Mouse (Mus musculus): Measurements from ENCODE around the gene Col26a1. TPM values are rescaled to one million over a fixed set of nuclear protein-coding genes. Genes with fewer than 3 reads are reported as not detected.

Col26a1 gene
- polyA plus RNA-seq, 1 experiment from 2014 or later, result 13.3 TPM

GRCm38 (mm10) chr5:136805019-136805418 is 78.0 kb downstream of the Col26a1 start:
- no peak overlapping the region for H3K27ac ChIP-seq (ENCODE audit: low read depth, low read length)

GRCm38 (mm10) chr5:136804246-136804645 is 78.8 kb downstream of the Col26a1 start:
- Histone ChIP-seq H3K4me2 (no peak overlapping the region), H3K9ac (ENCODE audit: low read depth, low read length) (no peak overlapping the region), H3K27ac (ENCODE audit: low read depth, low read length) (no peak overlapping the region), H3K4me1 (ENCODE audit: control insufficient read depth, insufficient read depth, low read length) (peaks cover 9% of the 10 kb centered on the region), H3K36me3 (ENCODE audit: control insufficient read depth, insufficient read depth, low read length) (no peaks in the 10 kb centered on the region), H3K27me3 (ENCODE audit: control insufficient read depth, insufficient read depth, low read length) (no peaks in the 10 kb centered on the region), H3K9me3 (replicated peaks; ENCODE audit: control insufficient read depth, low read length) (no peaks in the 10 kb centered on the region), H3K4me3 (ENCODE audit: low read depth, low read length) (no peak overlapping the region)
- WGBS (ENCODE audit: insufficient replicate concordance), result 47% methylated on average over 1 of the region's 1 CpGs
- no peak for ATAC-seq (replicated peaks; ENCODE audit: insufficient number of reproducible peaks, low FRiP score, low TSS enrichment)

More at GRCm38 (mm10) chr5:136805019-136805418, 78.0 kb downstream of the Col26a1 start:
- Histone ChIP-seq H3K27me3 (ENCODE audit: control insufficient read depth, insufficient read depth, low read length) (no peaks in the 10 kb centered on the region), H3K4me3 (ENCODE audit: low read depth, low read length) (no peak overlapping the region), H3K4me1 (ENCODE audit: control insufficient read depth, insufficient read depth, low read length) (peaks cover 9% of the 10 kb centered on the region), H3K9ac (ENCODE audit: low read depth, low read length) (no peak overlapping the region), H3K4me2 (no peak overlapping the region), H3K36me3 (ENCODE audit: control insufficient read depth, insufficient read depth, low read length) (no peaks in the 10 kb centered on the region), H3K9me3 (replicated peaks; ENCODE audit: control insufficient read depth, low read length) (no peaks in the 10 kb centered on the region)
- 73% methylated on average over 6 of the region's 6 CpGs for whole genome bisulfite sequencing (ENCODE audit: insufficient replicate concordance)
- no peak for ATAC-seq (replicated peaks; ENCODE audit: insufficient number of reproducible peaks, low FRiP score, low TSS enrichment)

GRCm38 (mm10) chr5:136802732-136803131 is 80.3 kb downstream of the Col26a1 start:
- 7% methylated on average over 17 of the region's 17 CpGs for WGBS (ENCODE audit: insufficient replicate concordance)
- no peak overlapping the region for H3K27ac ChIP-seq (ENCODE audit: low read depth, low read length)
- H3K27me3 ChIP-seq (ENCODE audit: control insufficient read depth, insufficient read depth, low read length), result no peaks in the 10 kb centered on the region
- H3K4me2 ChIP-seq, result peak overlapping the region; percentile 43
- peaks cover 9% of the 10 kb centered on the region for H3K4me1 ChIP-seq (ENCODE audit: control insufficient read depth, insufficient read depth, low read length)
- H3K9me3 ChIP-seq (replicated peaks; ENCODE audit: control insufficient read depth, low read length), result no peaks in the 10 kb centered on the region
- H3K9ac ChIP-seq (ENCODE audit: low read depth, low read length), result no peak overlapping the region
- no peak overlapping the region for H3K4me3 ChIP-seq (ENCODE audit: low read depth, low read length)
- H3K36me3 ChIP-seq (ENCODE audit: control insufficient read depth, insufficient read depth, low read length), result no peaks in the 10 kb centered on the region
- no peak for ATAC-seq (replicated peaks; ENCODE audit: insufficient number of reproducible peaks, low FRiP score, low TSS enrichment)

- no peak overlapping the region for H3K27ac ChIP-seq (ENCODE audit: low read depth, low read length)
- no peak for ATAC-seq (replicated peaks; ENCODE audit: insufficient number of reproducible peaks, low FRiP score, low TSS enrichment)
- no peak overlapping the region for H3K9ac ChIP-seq (ENCODE audit: low read depth, low read length)
These were observed 86.1 kb downstream of the Col26a1 start for GRCm38 (mm10) chr5:136796917-136797316.

GRCm38 (mm10) chr5:136793807-136794206 is 89.2 kb downstream of the Col26a1 start:
- Histone ChIP-seq H3K36me3 (ENCODE audit: control insufficient read depth, insufficient read depth, low read length) (no peaks in the 10 kb centered on the region), H3K9me3 (replicated peaks; ENCODE audit: control insufficient read depth, low read length) (no peaks in the 10 kb centered on the region), H3K4me2 (no peak overlapping the region), H3K27me3 (ENCODE audit: control insufficient read depth, insufficient read depth, low read length) (no peaks in the 10 kb centered on the region), H3K27ac (ENCODE audit: low read depth, low read length) (no peak overlapping the region), H3K9ac (ENCODE audit: low read depth, low read length) (no peak overlapping the region), H3K4me1 (ENCODE audit: control insufficient read depth, insufficient read depth, low read length) (no peaks in the 10 kb centered on the region), H3K4me3 (ENCODE audit: low read depth, low read length) (no peak overlapping the region)
- WGBS (ENCODE audit: insufficient replicate concordance), result 85% methylated on average over 15 of the region's 15 CpGs
- ATAC-seq (replicated peaks; ENCODE audit: insufficient number of reproducible peaks, low FRiP score, low TSS enrichment), result no peak

More at GRCm38 (mm10) chr5:136796917-136797316, 86.1 kb downstream of the Col26a1 start:
- WGBS (ENCODE audit: insufficient replicate concordance), result 24% methylated on average over 2 of the region's 2 CpGs
- Histone ChIP-seq H3K9me3 (replicated peaks; ENCODE audit: control insufficient read depth, low read length) (no peaks in the 10 kb centered on the region), H3K27me3 (ENCODE audit: control insufficient read depth, insufficient read depth, low read length) (no peaks in the 10 kb centered on the region), H3K4me2 (no peak overlapping the region), H3K36me3 (ENCODE audit: control insufficient read depth, insufficient read depth, low read length) (no peaks in the 10 kb centered on the region), H3K4me1 (ENCODE audit: control insufficient read depth, insufficient read depth, low read length) (no peaks in the 10 kb centered on the region), H3K4me3 (ENCODE audit: low read depth, low read length) (no peak overlapping the region)

GRCm38 (mm10) chr5:136792541-136792940 is 90.5 kb downstream of the Col26a1 start:
- no peaks in the 10 kb centered on the region for H3K27me3 ChIP-seq (ENCODE audit: control insufficient read depth, insufficient read depth, low read length)
- H3K4me2 ChIP-seq, result no peak overlapping the region
- H3K4me1 ChIP-seq (ENCODE audit: control insufficient read depth, insufficient read depth, low read length), result no peaks in the 10 kb centered on the region
- H3K27ac ChIP-seq (ENCODE audit: low read depth, low read length), result no peak overlapping the region
- H3K36me3 ChIP-seq (ENCODE audit: control insufficient read depth, insufficient read depth, low read length), result no peaks in the 10 kb centered on the region
- no peak for ATAC-seq (replicated peaks; ENCODE audit: insufficient number of reproducible peaks, low FRiP score, low TSS enrichment)
- H3K9me3 ChIP-seq (replicated peaks; ENCODE audit: control insufficient read depth, low read length), result no peaks in the 10 kb centered on the region
- no peak overlapping the region for H3K9ac ChIP-seq (ENCODE audit: low read depth, low read length)
- no peak overlapping the region for H3K4me3 ChIP-seq (ENCODE audit: low read depth, low read length)
- 84% methylated on average over 10 of the region's 10 CpGs for WGBS (ENCODE audit: insufficient replicate concordance)

GRCm38 (mm10) chr5:136791204-136791603 is 91.8 kb downstream of the Col26a1 start:
- no peaks in the 10 kb centered on the region for H3K36me3 ChIP-seq (ENCODE audit: control insufficient read depth, insufficient read depth, low read length)
- no peak overlapping the region for H3K4me2 ChIP-seq
- H3K27ac ChIP-seq (ENCODE audit: low read depth, low read length), result no peak overlapping the region
- no peak overlapping the region for H3K9ac ChIP-seq (ENCODE audit: low read depth, low read length)
- no peak overlapping the region for H3K4me3 ChIP-seq (ENCODE audit: low read depth, low read length)
- H3K27me3 ChIP-seq (ENCODE audit: control insufficient read depth, insufficient read depth, low read length), result no peaks in the 10 kb centered on the region
- WGBS (ENCODE audit: insufficient replicate concordance), result 68% methylated on average over 3 of the region's 3 CpGs
- no peak for ATAC-seq (replicated peaks; ENCODE audit: insufficient number of reproducible peaks, low FRiP score, low TSS enrichment)
- no peaks in the 10 kb centered on the region for H3K9me3 ChIP-seq (replicated peaks; ENCODE audit: control insufficient read depth, low read length)
- no peaks in the 10 kb centered on the region for H3K4me1 ChIP-seq (ENCODE audit: control insufficient read depth, insufficient read depth, low read length)

- H3K9me3 ChIP-seq (replicated peaks; ENCODE audit: control insufficient read depth, low read length), result no peaks in the 10 kb centered on the region
- no peak overlapping the region for H3K27ac ChIP-seq (ENCODE audit: low read depth, low read length)
- H3K4me2 ChIP-seq, result no peak overlapping the region
- WGBS (ENCODE audit: insufficient replicate concordance), result 17% methylated on average over 11 of the region's 11 CpGs
- ATAC-seq (replicated peaks; ENCODE audit: insufficient number of reproducible peaks, low FRiP score, low TSS enrichment), result no peak; the same call in 1 of the 2 replicates
- H3K9ac ChIP-seq (ENCODE audit: low read depth, low read length), result no peak overlapping the region
- H3K36me3 ChIP-seq (ENCODE audit: control insufficient read depth, insufficient read depth, low read length), result no peaks in the 10 kb centered on the region
- no peak overlapping the region for H3K4me3 ChIP-seq (ENCODE audit: low read depth, low read length)
- no peaks in the 10 kb centered on the region for H3K4me1 ChIP-seq (ENCODE audit: control insufficient read depth, insufficient read depth, low read length)
- H3K27me3 ChIP-seq (ENCODE audit: control insufficient read depth, insufficient read depth, low read length), result no peaks in the 10 kb centered on the region
These were observed 92.3 kb downstream of the Col26a1 start for GRCm38 (mm10) chr5:136790570-136791196.

- Histone ChIP-seq H3K9ac (ENCODE audit: low read depth, low read length) (no peak overlapping the region), H3K9me3 (replicated peaks; ENCODE audit: control insufficient read depth, low read length) (no peaks in the 10 kb centered on the region), H3K4me2 (no peak overlapping the region), H3K27me3 (ENCODE audit: control insufficient read depth, insufficient read depth, low read length) (no peaks in the 10 kb centered on the region), H3K36me3 (ENCODE audit: control insufficient read depth, insufficient read depth, low read length) (no peaks in the 10 kb centered on the region), H3K4me3 (ENCODE audit: low read depth, low read length) (no peak overlapping the region), H3K27ac (ENCODE audit: low read depth, low read length) (no peak overlapping the region), H3K4me1 (ENCODE audit: control insufficient read depth, insufficient read depth, low read length) (no peaks in the 10 kb centered on the region)
- no peak for ATAC-seq (replicated peaks; ENCODE audit: insufficient number of reproducible peaks, low FRiP score, low TSS enrichment)
- WGBS (ENCODE audit: insufficient replicate concordance), result 72% methylated on average over 8 of the region's 8 CpGs
These were observed 98.5 kb downstream of the Col26a1 start for GRCm38 (mm10) chr5:136784531-136784930.

Measured in heart, embryonic 11.5 days (tissue).